Comparison of ENCODE assay signal across 15 mouse cellular contexts in genomic region chr1:186373386-186373785, GRCm38 (mm10).
"Had no signal": no experiment of that assay in that cellular context is flagged by ENCODE, and none has a peak within 500 bp of the region (broad histone marks: within the 10 kb centered on the region; RNA-seq: fewer than 3 reads in every experiment).

No protein-coding gene starts in this region.

- ATAC-seq: intestine, embryonic 15.5 days had no signal

- H3K27me3 ChIP-seq: intestine, embryonic 15.5 days; limb, embryonic 13.5 days; lung, embryonic 15.5 days; neural tube, embryonic 12.5 days; stomach, embryonic 15.5 days had no signal

- H3K4me2 ChIP-seq: intestine, embryonic 15.5 days; limb, embryonic 13.5 days; liver, embryonic 11.5 days; lung, embryonic 15.5 days; neural tube, embryonic 12.5 days; stomach, embryonic 15.5 days had no signal

- H3K9me3 ChIP-seq: intestine, embryonic 15.5 days; limb, embryonic 13.5 days; lung, embryonic 15.5 days; neural tube, embryonic 12.5 days; stomach, embryonic 15.5 days had no signal

- H3K9ac ChIP-seq: intestine, embryonic 15.5 days; limb, embryonic 13.5 days; lung, embryonic 15.5 days; neural tube, embryonic 12.5 days; stomach, embryonic 15.5 days had no signal

- H3K36me3 ChIP-seq: intestine, embryonic 15.5 days; limb, embryonic 13.5 days; lung, embryonic 15.5 days; neural tube, embryonic 12.5 days; stomach, embryonic 15.5 days had no signal

- H3K4me3 ChIP-seq: intestine, embryonic 15.5 days; layer of hippocampus, adult 2 months; limb, embryonic 13.5 days; lung, embryonic 15.5 days; myocyte; neural tube, embryonic 12.5 days; stomach, embryonic 15.5 days had no signal

- DNase-seq: kidney, adult 18-20 months; kidney, postnatal 10 days; kidney, postnatal 4 days; retina, postnatal 1 day; right cerebral cortex, postnatal 4 days; thymus, adult 2 months; thymus, postnatal 25 days had no signal

- H3K27ac ChIP-seq: intestine, embryonic 15.5 days; layer of hippocampus, adult 2 months; limb, embryonic 13.5 days; lung, embryonic 15.5 days; neural tube, embryonic 12.5 days; stomach, embryonic 15.5 days had no signal

- H3K4me1 ChIP-seq: intestine, embryonic 15.5 days; limb, embryonic 13.5 days; neural tube, embryonic 12.5 days; stomach, embryonic 15.5 days had no signal
